Mouse (Mus musculus): ENCODE data around the gene Dffa. TPM values are rescaled to one million over a fixed set of nuclear protein-coding genes. Genes with fewer than 3 reads are reported as not detected.

Gene Dffa
- 11.4 and 13.7 TPM in 2 replicates for polyA plus RNA-seq (2012; rRNA removed; ENCODE audit: low replicate concordance)

GRCm38 (mm10) chr4:149103875-149104561, at the start of gene Dffa:
Dffa (plus strand) TSS chr4:149104146.

GRCm38 (mm10) chr4:149099369-149100017, 4.5 kb upstream of the Dffa start, which contains the start of gene Pex14:
Pex14 (minus strand) TSS chr4:149099876.

DNA sequence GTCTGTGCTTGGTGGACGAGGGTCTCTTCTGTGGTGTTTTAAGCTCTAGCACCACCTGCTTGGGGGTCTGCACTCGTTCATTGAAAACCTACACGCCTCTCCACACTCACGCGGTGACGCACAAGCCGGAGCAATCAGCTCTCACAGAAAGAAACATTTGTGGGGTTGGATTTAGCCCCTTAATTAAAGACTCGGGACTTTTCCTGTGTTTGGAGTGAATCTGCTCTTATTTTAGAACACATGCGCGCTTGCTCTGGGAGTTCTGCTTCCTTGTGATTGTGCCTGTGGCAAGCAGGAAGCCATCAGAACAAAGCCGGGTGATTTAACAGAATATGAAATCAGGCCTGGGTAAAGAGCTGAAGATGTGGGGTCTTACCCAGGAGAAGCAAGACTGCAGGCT, 22.7 kb downstream of the Dffa start, which contains the start of gene Cort:
Gene Cort (minus strand): TSS at position 101 of the 400 bp plus-strand sequence.

GRCm38 (mm10) chr4:149136982-149137770, 33.2 kb downstream of the Dffa start, which contains the start of gene Cenps:
Cenps (minus strand) TSS chr4:149137629.

GRCm38 (mm10) chr4:149166215-149166946, 62.4 kb downstream of the Dffa start, which contains the start of gene Pgd:
Pgd (minus strand) TSS chr4:149166771.

Other genes starting within 250 kb of the Dffa start
- gene Pex14, start 4.3 kb upstream of the Dffa start, polyA plus RNA-seq (2012; rRNA removed; ENCODE audit: low replicate concordance), result 48.2 and 62.9 TPM in 2 replicates
- not detected in 2 replicates for gene Cort, start 22.6 kb downstream of the Dffa start, polyA plus RNA-seq (2012; rRNA removed; ENCODE audit: low replicate concordance)
- 0.85 and 2.1 TPM in 2 replicates for gene Cenps, start 33.5 kb downstream of the Dffa start, polyA plus RNA-seq (2012; rRNA removed; ENCODE audit: low replicate concordance)
- gene Pgd, start 62.6 kb downstream of the Dffa start, polyA plus RNA-seq (2012; rRNA removed; ENCODE audit: low replicate concordance), result 257 and 332 TPM in 2 replicates
- 9.0 and 12.5 TPM in 2 replicates for gene Kif1b, start 203.5 kb downstream of the Dffa start, polyA plus RNA-seq (2012; rRNA removed; ENCODE audit: low replicate concordance)

Measured in duodenum, adult 2 months (tissue).